Mouse (Mus musculus): ENCODE data around the gene Fbxw18. TPM values are rescaled to one million over a fixed set of nuclear protein-coding genes. Genes with fewer than 3 reads are reported as not detected.
A peak's percentile ranks its signal among the peaks of the same experiment; 100 is the strongest.
"Not testable (repeated sequence)": the region's sequence is repeated elsewhere in the genome, so short reads cannot be mapped to it uniquely, and the experiment has no call there.

The Fbxw18 gene
- total RNA-seq (2022): not detected

DNA sequence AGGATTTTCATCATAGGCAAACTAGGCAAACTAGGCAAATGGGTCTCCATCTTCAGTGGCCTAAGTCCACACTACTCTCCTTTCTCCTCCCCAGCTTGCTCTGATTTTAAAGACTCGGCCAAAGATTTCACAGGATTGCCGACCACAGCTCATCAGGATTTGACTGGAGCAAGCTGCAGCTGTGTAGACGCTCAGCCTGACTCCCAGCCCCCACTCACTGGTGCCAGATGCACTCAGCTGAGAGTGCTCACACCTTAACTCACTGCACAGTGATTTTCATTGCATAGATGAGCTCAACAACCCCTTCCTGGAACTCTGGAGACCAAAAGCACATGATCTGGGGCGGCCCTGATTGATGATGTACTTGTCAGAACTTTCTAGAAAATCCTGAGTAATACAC, at the start of gene Fbxw18:
Gene Fbxw18 (minus strand): TSS at position 101 of the 400 bp plus-strand sequence.
- not testable (repeated sequence) for DNase-seq (ENCODE audit: low spot score in 2 of 2)

- not testable (repeated sequence) for DNase-seq (ENCODE audit: low spot score in 2 of 2)
These were observed 43.5 kb upstream of the Fbxw18 start, which contains the start of gene Fbxw26 for GRCm38 (mm10) chr9:109745989-109746388. Gene Fbxw26, minus strand, starts transcription at chr9:109746089.

DNA sequence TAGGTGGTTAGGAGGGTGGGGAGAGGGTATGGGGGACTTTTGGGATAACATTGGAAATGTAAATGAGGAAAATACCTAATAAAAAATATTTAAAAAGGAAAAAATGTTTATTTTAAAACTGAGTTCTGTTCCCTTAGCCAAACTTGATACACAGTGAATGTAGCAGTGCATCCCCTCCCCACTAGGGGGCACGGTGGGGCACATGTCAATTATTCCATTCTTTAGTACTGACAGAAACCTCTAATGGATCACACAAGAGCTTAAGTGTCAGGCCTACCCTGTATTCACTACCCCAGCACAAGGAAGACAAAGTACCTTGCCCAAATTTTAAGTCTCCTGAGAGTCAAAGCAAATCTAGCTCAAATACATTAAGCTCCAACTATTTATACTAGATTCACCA, 17.2 kb downstream of the Fbxw18 start:
- peak in 1 of 2 experiments; percentile 36 for DNase-seq (ENCODE audit: low spot score in 2 of 2)

GRCm38 (mm10) chr9:109664552-109664951, 37.9 kb downstream of the Fbxw18 start, which contains the start of gene Fbxw25:
Gene Fbxw25, minus strand, starts transcription at chr9:109664652.
- not testable (repeated sequence) for DNase-seq (ENCODE audit: low spot score in 2 of 2)

Other genes with a start within 250 kb of the Fbxw18 start
- gene Fbxw19, start 206.8 kb downstream of the Fbxw18 start, total RNA-seq (2022): not detected
- gene Fbxw15, start 134.4 kb downstream of the Fbxw18 start, total RNA-seq (2022): not detected
- gene Fbxw24, start 76.6 kb downstream of the Fbxw18 start, total RNA-seq (2022): not detected
- not detected for gene Fbxw25, start 38.0 kb downstream of the Fbxw18 start, total RNA-seq (2022)
- gene Fbxw26, start 43.4 kb upstream of the Fbxw18 start, total RNA-seq (2022): not detected
- gene Fbxw27, start 88.0 kb upstream of the Fbxw18 start, total RNA-seq (2022): not detected
- 10 to 100 TPM; 44.9 to 68.6 (median 55.3) TPM for gene Spink8, start 109.6 kb upstream of the Fbxw18 start, total RNA-seq (2022)
- gene Nme6, start 130.0 kb upstream of the Fbxw18 start, total RNA-seq (2022): 10 to 100 TPM; 11.7 to 15.0 (median 14.4) TPM
- gene Camp, start 146.9 kb upstream of the Fbxw18 start, total RNA-seq (2022): not detected
- 1 to 10 TPM; 5.1 to 7.7 (median 6.4) TPM for gene Cdc25a, start 172.9 kb upstream of the Fbxw18 start, total RNA-seq (2022)
- 100 to 1,000 TPM; 568 to 629 (median 583) TPM for gene Map4, start 228.8 kb upstream of the Fbxw18 start, total RNA-seq (2022)

Data from layer of hippocampus, adult 8-10 months (tissue).